Mouse (Mus musculus): ENCODE data around the gene Ly86.

DNA sequence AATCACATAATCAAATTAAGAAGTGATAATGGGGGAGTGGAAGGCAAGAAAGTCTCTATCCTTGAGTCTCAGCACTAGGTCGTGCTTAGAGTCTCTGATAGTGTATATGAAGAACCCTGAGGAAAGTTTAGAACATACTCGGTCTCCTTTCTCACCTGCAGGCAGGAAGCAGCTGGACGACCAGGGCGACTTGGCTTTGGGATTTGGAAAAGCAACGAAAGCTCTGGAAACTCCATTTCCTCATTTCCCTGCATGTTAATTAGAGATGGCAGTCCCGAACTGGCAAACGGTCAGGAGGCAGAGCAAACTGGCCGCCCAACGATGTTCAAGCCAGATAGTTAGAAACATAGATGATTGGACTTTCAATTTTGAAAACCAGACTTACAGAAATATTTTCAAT is 89.8 kb downstream of the Ly86 start:
- no peak for TF ChIP-seq CTCF (IDR thresholded peaks at IDR 0.05; ENCODE audit: extremely low read depth, insufficient read depth, low read length)
- no peak for TF ChIP-seq POLR2A (IDR thresholded peaks at IDR 0.05; ENCODE audit: extremely low read depth, insufficient read depth, low read length)
